Mouse (Mus musculus) G1E (cell line): ENCODE measurements at regions not wholly inside any gene's neighbourhood (a gene's known extent, or its start where the extent isn't known, plus 50 kb on each side); places are given as distances from the start of the nearest gene placed in this dataset.

Source experiments
- CTCF ChIP-seq: IDR thresholded peaks from 2 replicates; pipeline ENCODE4 v1.5.1; 2012; ENCODE audit warnings: low read depth, low read length, inconsistent platforms, mixed read lengths
- TAL1 ChIP-seq: conservative IDR thresholded peaks from 2 replicates; pipeline ENCODE4 v1.6.1; 2012; ENCODE audit warnings: low read depth, low read length, inconsistent platforms, mixed read lengths

DNA sequence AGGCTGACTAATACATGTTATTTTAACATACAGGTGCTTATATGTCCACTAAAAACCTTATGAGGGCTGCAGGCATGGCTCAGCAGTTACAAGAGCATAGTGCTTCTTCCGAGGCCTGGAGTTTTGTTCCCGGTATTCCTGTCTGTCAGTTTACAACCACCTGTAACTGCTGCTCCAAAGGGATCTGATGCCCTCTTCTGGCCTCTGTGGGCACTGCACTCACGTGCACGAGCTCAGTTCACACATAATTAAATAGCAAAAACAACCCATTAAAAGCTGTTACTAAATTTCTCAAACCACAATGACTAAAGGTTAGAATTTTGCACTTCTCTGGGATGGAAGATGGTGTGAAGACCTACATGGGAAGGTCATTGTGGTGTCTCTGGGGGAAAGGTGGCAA is 87.3 kb upstream of the Gas1 start:
- no peak for TF ChIP-seq CTCF
- TF ChIP-seq TAL1, result no peak
